Mouse (Mus musculus) intestine, embryonic 16.5 days (tissue): ENCODE data around the gene Ccdc39. TPM values are rescaled to one million over a fixed set of nuclear protein-coding genes. Genes with fewer than 3 reads are reported as not detected.

ENCODE experiments used
- ATAC-seq: fragments of 200-750 bp; cut with Nextera tagmentation; 2 replicates; pipeline ENCODE4 v1.8.0; 2017; ENCODE audit warnings: moderate TSS enrichment, moderate library complexity
- H3K27ac ChIP-seq: fragments of 300-500 bp; sonication (generic); 2 replicates; pipeline ENCODE4 v1.5.1; 2014; ENCODE audit warnings: mild to moderate bottlenecking, low read length
- H3K27me3 ChIP-seq: fragments of 300-500 bp; sonication (generic); replicated peaks from 2 replicates; pipeline ENCODE4 v1.6.1; 2014; ENCODE audit warnings: low read length, control low read depth, mixed read lengths; ENCODE audit not compliant: control insufficient read depth, insufficient read depth
- H3K36me3 ChIP-seq: fragments of 300-500 bp; sonication (generic); 2 replicates; pipeline ENCODE4 v1.6.1; 2014; ENCODE audit warnings: low read length, control low read depth; ENCODE audit not compliant: control insufficient read depth, insufficient read depth
- H3K4me1 ChIP-seq: fragments of 300-500 bp; sonication (generic); 2 replicates; pipeline ENCODE4 v1.6.1; 2014; ENCODE audit warnings: low read length, control low read depth, mixed read lengths; ENCODE audit not compliant: control insufficient read depth, insufficient read depth
- H3K4me2 ChIP-seq: fragments of 300-500 bp; sonication (generic); 2 replicates; pipeline ENCODE4 v1.6.1; 2014; ENCODE audit warnings: low read depth, low read length, control low read depth
- H3K4me3 ChIP-seq: fragments of 300-500 bp; sonication (generic); 2 replicates; pipeline ENCODE4 v1.5.1; 2014; ENCODE audit warnings: mild to moderate bottlenecking, low read length
- H3K9ac ChIP-seq: fragments of 300-500 bp; sonication (generic); 2 replicates; pipeline ENCODE4 v1.6.1; 2014; ENCODE audit warnings: low read depth, low read length
- H3K9me3 ChIP-seq: fragments of 300-500 bp; sonication (generic); 2 replicates; pipeline ENCODE4 v1.6.1; 2016; ENCODE audit warnings: low read length, control low read depth; ENCODE audit not compliant: control insufficient read depth
- WGBS: fragments of 180-500 bp; shearing (Covaris S2); extraction: QIAGEN DNeasy Blood & Tissue Kit; methylation state at CpG from one replicate; pipeline ENCODE4 v1.1.7; 2014; 5-methylcytosine and 5-hydroxymethylcytosine counted together
- polyA plus RNA-seq: library from polyadenylated mRNA; unstranded; fragments of >200 nt; fragmentation: Nextera tagmentation; extraction: Ambion mirVana; gene quantifications from 2 replicates; pipeline ENCODE4 v1.2.1, GENCODE M21; 2015

Gene Ccdc39
- polyA plus RNA-seq, 1 experiment from 2014 or later = 1.9 TPM

- Histone ChIP-seq H3K27ac (no peak overlapping the region), H3K4me2 (no peak overlapping the region), H3K9ac (no peak overlapping the region), H3K4me1 (no peaks in the 10 kb centered on the region), H3K27me3 (no peaks in the 10 kb centered on the region), H3K9me3 (no peaks in the 10 kb centered on the region), H3K36me3 (0 out of 2 replicates have a peak, but pooled peaks cover 6% of the 10 kb centered on the region), H3K4me3 (no peak overlapping the region)
- no peak for ATAC-seq
- WGBS = 84% methylated on average over 1 of the region's 1 CpGs
Observed at GRCm38 (mm10) chr3:33807151-33807550, 37.0 kb downstream of the Ccdc39 start.

DNA sequence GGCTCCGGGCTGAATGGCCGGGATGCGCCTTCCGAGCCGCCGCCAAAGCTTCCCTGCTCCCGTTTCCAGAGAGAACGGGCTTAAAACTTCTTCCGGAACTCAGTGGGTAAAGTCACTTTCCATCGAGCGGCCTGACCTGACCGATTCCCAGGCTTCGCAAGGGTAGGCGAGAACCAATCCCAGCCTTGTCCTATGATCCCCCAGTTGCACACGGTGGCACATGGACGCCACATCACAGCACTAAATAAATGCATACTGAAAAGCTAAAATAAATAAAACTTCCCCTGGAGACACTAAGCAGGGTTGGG lies 43.6 kb downstream of the Ccdc39 start:
- Histone ChIP-seq H3K36me3 (0 out of 2 replicates have a peak, but pooled peaks cover 3% of the 10 kb centered on the region), H3K27me3 (no peaks in the 10 kb centered on the region), H3K27ac (peak overlapping the region; percentile 100), H3K4me1 (peaks cover 3% of the 10 kb centered on the region; the same call in 1 of the 2 replicates), H3K9ac (peak overlapping the region; percentile 91), H3K9me3 (no peaks in the 10 kb centered on the region), H3K4me2 (peak overlapping the region; percentile 56), H3K4me3 (peak overlapping the region; percentile 92)
- WGBS = 0% methylated on average over 16 of the region's 16 CpGs
- peak; percentile 12; the same call in 1 of the 2 replicates for ATAC-seq

- H3K27me3 ChIP-seq = no peaks in the 10 kb centered on the region
Observed at GRCm38 (mm10) chr3:33799617-33800512, 44.2 kb downstream of the Ccdc39 start, which contains the start of gene Ttc14. Ttc14 (plus strand) TSS chr3:33799832.

DNA sequence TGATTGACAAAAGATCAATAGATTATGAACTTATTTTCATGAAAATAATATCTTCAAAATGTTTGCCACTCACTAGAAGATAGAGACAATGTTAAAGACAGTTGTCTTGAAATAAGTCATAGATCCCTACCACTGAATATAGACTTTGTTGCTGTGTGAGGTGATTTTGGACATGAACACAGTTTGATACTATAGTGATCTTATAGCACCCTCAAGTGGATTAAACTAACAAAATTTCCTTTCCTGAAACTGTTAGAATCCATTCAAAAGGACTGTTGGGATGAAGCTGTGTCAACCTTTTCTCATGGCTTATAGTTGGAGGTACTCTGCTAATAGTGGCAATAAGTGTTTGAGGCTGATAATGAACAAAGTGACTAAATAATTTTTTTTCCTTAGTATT lies 53.1 kb downstream of the Ccdc39 start:
- Histone ChIP-seq H3K4me3 (no peak overlapping the region), H3K36me3 (no peaks in the 10 kb centered on the region), H3K27ac (no peak overlapping the region), H3K4me2 (no peak overlapping the region), H3K9ac (no peak overlapping the region), H3K9me3 (no peaks in the 10 kb centered on the region), H3K4me1 (no peaks in the 10 kb centered on the region), H3K27me3 (no peaks in the 10 kb centered on the region)
- ATAC-seq = no peak

More at GRCm38 (mm10) chr3:33799617-33800512, 44.2 kb downstream of the Ccdc39 start, which contains the start of gene Ttc14:
- Histone ChIP-seq H3K36me3 (no peaks in the 10 kb centered on the region), H3K4me2 (peak within 1 kb of the TSS; percentile 81), H3K4me3 (peak within 1 kb of the TSS; percentile 92), H3K9me3 (no peaks in the 10 kb centered on the region), H3K27ac (peak within 1 kb of the TSS; percentile 100), H3K9ac (peak within 1 kb of the TSS; percentile 91), H3K4me1 (peaks cover 3% of the 10 kb centered on the region; the same call in 1 of the 2 replicates)
- ATAC-seq = peak; percentile 100
- under 1% methylated on average over 88 of the region's 90 CpGs for WGBS

Other genes starting within 250 kb of the Ccdc39 start
- gene Ttc14, start 44.5 kb downstream of the Ccdc39 start, polyA plus RNA-seq = 39.2 and 39.5 TPM in 2 replicates
- gene Fxr1, start 175.6 kb upstream of the Ccdc39 start, polyA plus RNA-seq = 34.9 and 35.3 TPM in 2 replicates
- 185 and 190 TPM in 2 replicates for gene Dnajc19, start 237.0 kb upstream of the Ccdc39 start, polyA plus RNA-seq